Mouse (Mus musculus) erythroblast, embryonic 14.5 days (primary cell): ENCODE measurements around the gene Itpkc.

Experiments used
- GATA1 ChIP-seq: IDR thresholded peaks from 2 replicates; pipeline ENCODE4 v1.6.1; 2012; ENCODE audit warnings: low read length, inconsistent platforms, mixed read lengths
- TAL1 ChIP-seq: IDR thresholded peaks from 3 replicates; pipeline ENCODE4 v1.6.1; 2012; ENCODE audit warnings: low read length, inconsistent platforms, mixed read lengths

DNA sequence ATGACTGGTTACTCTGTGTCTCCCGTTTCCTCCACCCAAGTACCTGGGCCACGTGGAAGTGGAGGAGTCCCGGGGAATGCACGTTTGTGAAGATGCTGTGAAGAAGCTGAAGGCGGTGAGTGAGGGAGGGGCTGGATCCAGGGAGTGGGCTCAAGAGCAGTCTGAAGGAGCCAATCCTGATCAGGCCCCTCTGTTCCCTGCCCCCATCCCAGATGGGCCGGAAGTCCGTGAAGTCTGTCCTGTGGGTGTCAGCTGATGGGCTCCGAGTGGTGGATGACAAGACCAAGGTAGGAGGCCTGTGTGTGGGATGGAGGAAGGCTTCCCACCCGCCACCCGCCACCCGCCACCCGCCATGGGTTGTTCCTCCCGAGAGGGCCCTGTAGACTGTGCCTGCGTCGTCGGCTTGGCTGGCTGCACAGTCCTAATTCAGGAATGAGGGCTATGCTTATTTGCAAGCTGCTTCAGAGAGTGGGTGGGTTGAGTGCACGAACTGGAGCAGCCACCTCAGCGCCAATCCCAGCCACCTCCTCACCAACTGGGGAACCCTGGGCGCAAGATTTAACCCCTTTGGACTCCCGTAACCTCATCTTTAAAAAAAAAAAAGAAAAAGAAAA, 38.2 kb upstream of the Itpkc start:
- TF ChIP-seq GATA1: no peak
- TF ChIP-seq TAL1: no peak
